Mouse (Mus musculus) E14TG2a.4 (cell line): Measurements from ENCODE around the gene Gm14434.
"Not testable (repeated sequence)": the region's sequence is repeated elsewhere in the genome, so short reads cannot be mapped to it uniquely, and the experiment has no call there.

Source experiments
- CTCF ChIP-seq: conservative IDR thresholded peaks from 2 replicates; pipeline ENCODE4 v1.5.1; 2014; ENCODE audit warnings: low read length
- NANOG ChIP-seq: IDR thresholded peaks from 2 replicates; pipeline ENCODE4 v1.6.1; 2014; ENCODE audit warnings: borderline replicate concordance, low read length, mixed read lengths
- POU5F1 ChIP-seq: IDR thresholded peaks from 2 replicates; pipeline ENCODE4 v1.6.1; 2014; ENCODE audit warnings: low read length, borderline replicate concordance

DNA sequence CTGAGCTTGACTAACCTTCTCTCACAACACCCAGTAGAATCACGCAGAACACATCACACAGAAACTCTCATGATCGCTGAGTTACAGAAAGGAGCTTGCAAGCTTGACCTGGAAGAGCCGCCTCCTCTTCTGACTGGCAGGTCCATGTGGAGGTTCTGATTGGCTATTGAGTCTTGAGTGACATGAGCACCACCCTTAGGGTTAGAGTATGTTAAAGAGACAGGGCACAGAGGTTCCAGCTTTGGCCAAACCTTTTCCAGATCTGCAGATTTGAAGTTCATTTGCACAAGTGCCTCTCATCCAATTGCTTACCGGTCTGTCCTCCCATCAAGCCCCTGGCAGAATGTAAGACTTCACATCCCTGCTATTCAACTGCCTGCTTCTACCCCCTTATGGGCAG is at the start of gene Gm14434:
- not testable (repeated sequence) for TF ChIP-seq CTCF, POU5F1, NANOG
